Mouse (Mus musculus): ENCODE data around the gene Chst11. TPM values are rescaled to one million over a fixed set of nuclear protein-coding genes. Genes with fewer than 3 reads are reported as not detected.

Gene Chst11
- polyA plus RNA-seq, 1 experiment from 2014 or later = 1.6 TPM

DNA sequence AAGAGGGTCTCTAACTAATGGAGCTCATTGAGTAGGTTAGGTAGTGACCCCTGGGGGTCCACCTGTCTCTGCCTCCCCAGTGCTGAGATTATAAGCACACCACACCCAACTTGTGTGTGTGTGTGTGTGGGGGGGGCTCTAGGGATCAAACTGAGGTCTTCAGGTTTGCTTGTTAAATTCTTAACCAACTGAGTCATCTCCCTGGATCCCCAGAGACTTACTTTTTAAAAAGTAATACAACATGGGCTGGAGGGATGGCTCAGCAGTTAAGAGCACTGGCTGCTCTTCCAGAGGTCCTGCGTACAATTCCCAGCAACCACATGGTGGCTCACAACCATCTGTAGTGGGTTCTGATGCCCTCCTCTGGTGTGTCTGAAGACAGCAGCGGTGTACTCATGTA, 15.4 kb downstream of the Chst11 start:
- no peaks in the 10 kb centered on the region for H3K9me3 ChIP-seq (ENCODE audit: control insufficient read depth, low read length)
- no peaks in the 10 kb centered on the region for H3K36me3 ChIP-seq (ENCODE audit: control insufficient read depth, insufficient read depth, low read length)
- ATAC-seq (ENCODE audit: low FRiP score) = no peak
- no peak overlapping the region for H3K4me2 ChIP-seq
- no peaks in the 10 kb centered on the region; the same call in 1 of the 2 replicates for H3K4me1 ChIP-seq (ENCODE audit: control insufficient read depth, insufficient read depth, low read length)
- no peak overlapping the region for H3K27ac ChIP-seq (ENCODE audit: low read depth, low read length)
- no peaks in the 10 kb centered on the region for H3K27me3 ChIP-seq (ENCODE audit: control insufficient read depth, insufficient read depth, low read length)
- DNase-seq (ENCODE audit: low spot score, missing footprints) = no peak
- H3K9ac ChIP-seq (ENCODE audit: low read length) = no peak overlapping the region
- WGBS = 98% methylated on average over 2 of the region's 2 CpGs
- no peak overlapping the region for H3K4me3 ChIP-seq (ENCODE audit: low read depth, low read length)

DNA sequence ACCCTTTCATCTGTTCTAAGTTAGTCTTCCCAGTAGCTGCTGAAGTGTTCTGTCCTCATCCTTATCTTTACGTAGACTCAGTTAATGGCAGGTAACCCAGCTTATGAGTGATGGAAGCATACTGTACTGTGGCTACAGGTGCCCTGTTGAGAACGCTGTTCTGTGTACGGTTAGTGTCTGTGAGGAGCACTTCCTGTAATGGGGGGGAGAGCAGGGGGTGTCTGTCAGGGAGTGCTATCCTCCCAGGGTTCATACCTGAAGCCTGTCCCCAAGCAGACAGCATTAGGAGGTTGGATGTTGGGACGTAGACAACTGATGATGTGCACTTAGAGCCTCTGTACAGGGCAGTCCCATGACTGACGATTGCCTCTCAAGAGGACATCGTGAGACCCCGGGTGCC, 18.6 kb downstream of the Chst11 start:
- ATAC-seq (ENCODE audit: low FRiP score) = no peak
- WGBS = 95% methylated on average over 7 of the region's 7 CpGs

DNA sequence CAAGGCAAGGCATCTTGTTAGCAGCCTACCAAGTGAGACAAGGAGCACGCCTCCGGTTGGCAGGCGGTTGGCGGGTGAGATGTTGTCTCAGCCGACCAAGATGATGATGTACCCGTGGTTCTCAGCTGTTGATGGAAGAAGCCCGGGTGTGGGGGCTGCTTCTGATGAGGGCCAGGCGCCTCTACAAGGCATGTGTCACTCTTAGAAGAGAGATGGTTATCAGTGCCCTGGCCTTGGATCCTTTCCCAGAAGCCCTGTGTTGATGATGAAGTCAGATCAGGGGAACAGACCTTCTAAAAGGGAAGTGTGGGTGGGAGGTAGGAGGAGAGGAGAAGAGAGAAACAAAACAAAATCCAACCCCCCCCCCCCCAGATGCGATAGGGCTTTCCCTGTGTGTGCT, 19.1 kb downstream of the Chst11 start:
- Histone ChIP-seq H3K27me3 (ENCODE audit: control insufficient read depth, insufficient read depth, low read length) (no peaks in the 10 kb centered on the region), H3K9me3 (ENCODE audit: control insufficient read depth, low read length) (no peaks in the 10 kb centered on the region), H3K4me1 (ENCODE audit: control insufficient read depth, insufficient read depth, low read length) (no peaks in the 10 kb centered on the region), H3K27ac (ENCODE audit: low read depth, low read length) (no peak overlapping the region), H3K4me2 (no peak overlapping the region), H3K36me3 (ENCODE audit: control insufficient read depth, insufficient read depth, low read length) (no peaks in the 10 kb centered on the region), H3K9ac (ENCODE audit: low read length) (no peak overlapping the region), H3K4me3 (ENCODE audit: low read depth, low read length) (no peak overlapping the region)
- no peak for ATAC-seq (ENCODE audit: low FRiP score)
- DNase-seq (ENCODE audit: low spot score, missing footprints) = no peak
- 82% methylated on average over 9 of the region's 9 CpGs for WGBS

More for the DNA sequence above, 18.6 kb downstream of the Chst11 start:
- DNase-seq (ENCODE audit: low spot score, missing footprints) = no peak
- no peak overlapping the region for H3K4me2 ChIP-seq
- no peaks in the 10 kb centered on the region for H3K4me1 ChIP-seq (ENCODE audit: control insufficient read depth, insufficient read depth, low read length)
- H3K27me3 ChIP-seq (ENCODE audit: control insufficient read depth, insufficient read depth, low read length) = no peaks in the 10 kb centered on the region
- H3K4me3 ChIP-seq (ENCODE audit: low read depth, low read length) = no peak overlapping the region
- no peak overlapping the region for H3K27ac ChIP-seq (ENCODE audit: low read depth, low read length)
- H3K36me3 ChIP-seq (ENCODE audit: control insufficient read depth, insufficient read depth, low read length) = no peaks in the 10 kb centered on the region
- H3K9ac ChIP-seq (ENCODE audit: low read length) = no peak overlapping the region
- no peaks in the 10 kb centered on the region for H3K9me3 ChIP-seq (ENCODE audit: control insufficient read depth, low read length)

DNA sequence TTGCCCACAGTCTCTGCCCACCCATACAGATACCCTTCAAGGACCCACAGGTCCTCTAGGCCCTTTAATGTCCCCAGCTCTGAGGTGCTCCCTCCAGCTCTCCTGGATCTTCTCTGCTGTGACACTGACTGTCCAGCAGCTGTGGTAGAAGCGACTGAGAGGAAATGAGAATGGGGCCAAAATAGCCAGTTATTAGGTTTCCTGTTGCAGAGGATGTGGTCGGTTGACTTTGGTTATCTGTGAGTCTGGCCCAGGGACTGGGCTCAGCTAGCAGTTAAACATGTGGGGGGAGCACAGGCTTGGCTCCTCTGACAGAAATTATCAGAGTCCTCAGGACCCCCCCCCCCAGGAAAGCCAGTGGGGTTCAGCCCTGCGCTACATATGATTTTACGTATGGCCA, 19.7 kb downstream of the Chst11 start:
- Histone ChIP-seq H3K4me1 (ENCODE audit: control insufficient read depth, insufficient read depth, low read length) (no peaks in the 10 kb centered on the region), H3K4me2 (no peak overlapping the region), H3K27ac (ENCODE audit: low read depth, low read length) (no peak overlapping the region), H3K36me3 (ENCODE audit: control insufficient read depth, insufficient read depth, low read length) (no peaks in the 10 kb centered on the region), H3K9ac (ENCODE audit: low read length) (no peak overlapping the region), H3K4me3 (ENCODE audit: low read depth, low read length) (no peak overlapping the region), H3K27me3 (ENCODE audit: control insufficient read depth, insufficient read depth, low read length) (no peaks in the 10 kb centered on the region), H3K9me3 (ENCODE audit: control insufficient read depth, low read length) (no peaks in the 10 kb centered on the region)
- WGBS = 89% methylated on average over 4 of the region's 4 CpGs
- ATAC-seq (ENCODE audit: low FRiP score) = no peak
- DNase-seq (ENCODE audit: low spot score, missing footprints) = no peak

DNA sequence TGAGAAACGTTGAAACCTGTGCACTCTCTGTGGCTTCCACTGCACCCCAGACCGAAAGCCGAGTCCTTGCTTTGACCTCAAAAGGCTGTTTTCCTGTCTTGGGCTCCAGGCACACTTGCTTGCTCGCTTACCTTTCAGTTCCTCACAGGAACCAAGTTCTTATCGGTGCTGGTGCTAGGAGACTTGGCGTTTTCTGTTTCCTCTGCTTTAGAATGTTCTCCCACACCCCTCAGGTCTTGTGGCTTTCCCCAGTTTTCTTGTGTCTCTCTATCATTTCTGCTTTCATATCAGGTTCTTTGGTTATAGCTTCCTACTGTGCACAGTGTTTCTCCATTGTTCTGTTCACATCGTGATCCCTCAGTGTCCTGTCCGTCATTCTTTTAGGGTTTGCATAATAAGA, 21.0 kb downstream of the Chst11 start:
- ATAC-seq (ENCODE audit: low FRiP score) (no peak), DNase-seq (ENCODE audit: low spot score, missing footprints) (no peak)
- Histone ChIP-seq H3K9ac (ENCODE audit: low read length) (no peak overlapping the region), H3K4me3 (ENCODE audit: low read depth, low read length) (no peak overlapping the region), H3K4me2 (no peak overlapping the region), H3K4me1 (ENCODE audit: control insufficient read depth, insufficient read depth, low read length) (no peaks in the 10 kb centered on the region), H3K27ac (ENCODE audit: low read depth, low read length) (no peak overlapping the region), H3K9me3 (ENCODE audit: control insufficient read depth, low read length) (no peaks in the 10 kb centered on the region), H3K36me3 (ENCODE audit: control insufficient read depth, insufficient read depth, low read length) (no peaks in the 10 kb centered on the region), H3K27me3 (ENCODE audit: control insufficient read depth, insufficient read depth, low read length) (no peaks in the 10 kb centered on the region)
- WGBS = 96% methylated on average over 8 of the region's 8 CpGs

DNA sequence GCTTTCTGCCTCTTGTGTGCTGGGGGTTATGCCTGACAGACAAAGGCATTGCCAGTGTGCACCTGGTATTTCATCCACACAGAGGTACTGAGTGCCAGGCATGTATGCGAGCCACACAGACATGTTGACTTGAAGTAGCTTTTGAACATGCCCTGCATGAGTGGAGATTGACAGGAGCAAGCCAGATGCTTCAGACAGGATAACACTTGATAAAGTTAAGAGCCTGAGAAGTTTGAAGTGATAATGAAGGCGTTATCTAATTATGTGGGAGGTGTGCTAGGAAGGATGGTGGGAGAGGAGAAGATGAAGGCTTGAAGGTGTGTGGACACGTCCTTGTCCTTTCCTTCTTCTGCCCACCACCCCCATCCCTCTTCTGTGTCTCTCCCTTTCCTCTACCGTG, 28.7 kb downstream of the Chst11 start:
- ATAC-seq (ENCODE audit: low FRiP score) (no peak), DNase-seq (ENCODE audit: low spot score, missing footprints) (no peak)
- H3K4me3 ChIP-seq (ENCODE audit: low read depth, low read length) = no peak overlapping the region
- H3K9ac ChIP-seq (ENCODE audit: low read length) = no peak overlapping the region
- H3K4me2 ChIP-seq = no peak overlapping the region
- H3K27ac ChIP-seq (ENCODE audit: low read depth, low read length) = no peak overlapping the region
- no peaks in the 10 kb centered on the region for H3K4me1 ChIP-seq (ENCODE audit: control insufficient read depth, insufficient read depth, low read length)
- no peaks in the 10 kb centered on the region for H3K36me3 ChIP-seq (ENCODE audit: control insufficient read depth, insufficient read depth, low read length)
- H3K9me3 ChIP-seq (ENCODE audit: control insufficient read depth, low read length) = no peaks in the 10 kb centered on the region
- H3K27me3 ChIP-seq (ENCODE audit: control insufficient read depth, insufficient read depth, low read length) = no peaks in the 10 kb centered on the region
- 86% methylated on average over 4 of the region's 4 CpGs for WGBS

DNA sequence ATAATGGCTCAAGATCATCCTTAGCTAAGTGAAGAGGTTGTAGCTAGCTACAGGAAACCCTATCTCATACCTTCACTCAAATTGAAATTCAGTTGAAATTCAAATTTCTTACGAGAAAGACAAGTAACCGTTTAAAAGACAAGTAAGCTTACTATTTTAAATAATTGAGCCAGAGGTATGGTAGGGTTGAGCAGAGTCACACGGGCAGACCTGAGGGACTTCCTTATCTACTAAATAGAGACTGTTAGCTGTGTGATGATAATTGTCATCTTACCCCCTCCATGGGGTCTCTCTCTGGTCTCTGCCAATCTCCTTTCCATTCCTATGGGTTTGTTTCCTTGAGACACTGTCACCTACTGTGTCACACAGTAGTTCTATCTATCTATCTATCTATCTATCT, 30.6 kb downstream of the Chst11 start:
- H3K9ac ChIP-seq (ENCODE audit: low read length) = no peak overlapping the region
- no peak overlapping the region for H3K4me2 ChIP-seq
- ATAC-seq (ENCODE audit: low FRiP score) = no peak
- H3K4me3 ChIP-seq (ENCODE audit: low read depth, low read length) = no peak overlapping the region
- H3K27me3 ChIP-seq (ENCODE audit: control insufficient read depth, insufficient read depth, low read length) = no peaks in the 10 kb centered on the region
- no peak for DNase-seq (ENCODE audit: low spot score, missing footprints)
- no peaks in the 10 kb centered on the region for H3K9me3 ChIP-seq (ENCODE audit: control insufficient read depth, low read length)
- no peaks in the 10 kb centered on the region for H3K36me3 ChIP-seq (ENCODE audit: control insufficient read depth, insufficient read depth, low read length)
- 93% methylated on average over 3 of the region's 3 CpGs for WGBS
- H3K27ac ChIP-seq (ENCODE audit: low read depth, low read length) = no peak overlapping the region
- peaks cover 8% of the 10 kb centered on the region; the same call in 1 of the 2 replicates for H3K4me1 ChIP-seq (ENCODE audit: control insufficient read depth, insufficient read depth, low read length)

DNA sequence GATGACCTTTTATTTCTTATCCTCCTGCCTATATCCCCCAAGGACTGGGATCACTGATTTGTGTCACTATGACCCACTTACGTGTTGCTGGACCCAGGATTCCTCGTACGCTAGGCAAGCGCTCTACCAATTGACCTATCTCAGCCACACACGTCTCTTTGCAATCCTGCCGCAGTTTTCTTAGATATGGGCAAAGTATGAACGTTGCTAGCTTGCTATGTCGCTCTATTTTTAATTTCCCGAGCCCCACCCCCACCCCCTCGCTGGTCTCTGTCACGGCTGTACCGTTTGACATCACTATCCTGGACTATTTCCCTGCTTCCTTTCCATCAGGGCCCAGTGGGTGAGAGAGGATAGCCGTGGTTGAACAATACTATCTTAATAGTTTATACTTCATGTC, 31.5 kb downstream of the Chst11 start:
- Histone ChIP-seq H3K9ac (ENCODE audit: low read length) (no peak overlapping the region), H3K4me2 (no peak overlapping the region), H3K4me1 (ENCODE audit: control insufficient read depth, insufficient read depth, low read length) (peaks cover 8% of the 10 kb centered on the region; the same call in 1 of the 2 replicates), H3K9me3 (ENCODE audit: control insufficient read depth, low read length) (no peaks in the 10 kb centered on the region), H3K36me3 (ENCODE audit: control insufficient read depth, insufficient read depth, low read length) (no peaks in the 10 kb centered on the region), H3K27me3 (ENCODE audit: control insufficient read depth, insufficient read depth, low read length) (no peaks in the 10 kb centered on the region), H3K4me3 (ENCODE audit: low read depth, low read length) (no peak overlapping the region), H3K27ac (ENCODE audit: low read depth, low read length) (no peak overlapping the region)
- ATAC-seq (ENCODE audit: low FRiP score) (no peak), DNase-seq (ENCODE audit: low spot score, missing footprints) (no peak)
- 91% methylated on average over 13 of the region's 13 CpGs for WGBS

DNA sequence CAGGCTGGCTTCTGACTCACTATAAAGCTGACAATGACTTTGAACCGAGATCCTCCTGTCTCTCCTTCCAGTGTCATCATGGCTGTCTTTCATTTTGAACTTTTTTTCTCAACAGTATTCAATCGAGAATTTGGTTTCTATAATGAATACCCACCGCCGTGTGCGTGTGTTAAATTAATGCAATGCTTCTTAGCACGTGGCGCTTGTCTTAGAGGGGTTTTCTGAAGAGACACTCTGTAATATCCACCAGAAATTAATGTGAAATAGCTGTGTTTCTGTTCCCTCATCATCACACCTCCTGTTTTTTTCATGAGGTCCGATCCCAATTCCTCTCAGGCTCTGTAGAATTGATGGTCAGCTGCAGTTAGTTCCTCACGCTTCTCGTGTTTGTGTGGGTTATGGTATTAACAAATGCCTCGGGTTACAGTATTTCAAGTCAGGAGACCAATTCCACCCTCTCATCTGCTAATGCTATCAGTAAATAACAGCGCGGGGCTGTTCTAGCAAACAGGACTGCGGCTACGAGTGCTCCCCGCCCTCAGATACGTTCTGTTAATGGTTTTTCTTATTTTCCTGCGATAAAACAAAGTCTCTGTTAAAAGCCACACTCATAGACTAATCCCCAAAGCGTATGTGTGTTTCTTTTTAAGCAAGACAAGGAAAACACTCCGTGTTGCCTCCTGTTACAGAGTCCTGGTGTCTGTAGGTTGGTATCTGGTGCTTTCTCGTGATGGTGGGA, 32.6 kb downstream of the Chst11 start:
- DNase-seq (ENCODE audit: low spot score, missing footprints) (no peak), ATAC-seq (ENCODE audit: low FRiP score) (no peak)
- no peak overlapping the region for H3K9ac ChIP-seq (ENCODE audit: low read length)
- H3K36me3 ChIP-seq (ENCODE audit: control insufficient read depth, insufficient read depth, low read length) = no peaks in the 10 kb centered on the region
- no peaks in the 10 kb centered on the region for H3K27me3 ChIP-seq (ENCODE audit: control insufficient read depth, insufficient read depth, low read length)
- H3K27ac ChIP-seq (ENCODE audit: low read depth, low read length) = no peak overlapping the region
- H3K4me2 ChIP-seq = no peak overlapping the region
- no peak overlapping the region for H3K4me3 ChIP-seq (ENCODE audit: low read depth, low read length)
- 83% methylated on average over 21 of the region's 21 CpGs for WGBS
- peaks cover 8% of the 10 kb centered on the region; the same call in 1 of the 2 replicates for H3K4me1 ChIP-seq (ENCODE audit: control insufficient read depth, insufficient read depth, low read length)
- H3K9me3 ChIP-seq (ENCODE audit: control insufficient read depth, low read length) = no peaks in the 10 kb centered on the region

Data from midbrain, embryonic 11.5 days (tissue).